Mouse (Mus musculus) CH12.LX (cell line): ENCODE results near the gene Tet3. TPM values are rescaled to one million over a fixed set of nuclear protein-coding genes. Genes with fewer than 3 reads are reported as not detected.

Source experiments
- DNase-seq: peaks from one replicate; pipeline ENCODE4 v3.0.0-alpha.2; 2013; ENCODE audit errors: extremely low read depth
- H3K27ac ChIP-seq: 2 replicates; pipeline ENCODE4 v1.5.1; 2012; ENCODE audit warnings: low read depth, mild to moderate bottlenecking, control low read depth, moderate library complexity; ENCODE audit not compliant: insufficient read depth
- H3K27me3 ChIP-seq: replicated peaks from 2 replicates; pipeline ENCODE3; 2012; ENCODE audit warnings: inconsistent platforms
- H3K36me3 ChIP-seq, 2 experiments: replicated peaks in 1 of 2; 2 replicates each; pipeline versions ENCODE3 to v1.6.1; 2012; ENCODE audit warnings: inconsistent platforms in 1 of 2, low read length in 1 of 2, mild to moderate bottlenecking in 1 of 2, mixed read lengths in 1 of 2, moderate library complexity in 1 of 2; ENCODE audit not compliant: control insufficient read depth in 1 of 2, insufficient read depth in 1 of 2
- H3K4me1 ChIP-seq, 2 experiments: 2 replicates each; pipeline ENCODE4 v1.6.1; 2012; ENCODE audit warnings: inconsistent platforms in 1 of 2, moderate library complexity in 1 of 2; ENCODE audit not compliant: insufficient read depth in 2 of 2, control insufficient read depth in 1 of 2
- H3K4me2 ChIP-seq: 2 replicates; pipeline ENCODE4 v1.6.1; 2012; ENCODE audit warnings: low read depth, mild to moderate bottlenecking, control low read depth; ENCODE audit not compliant: poor library complexity, insufficient read depth, severe bottlenecking
- H3K4me3 ChIP-seq, 3 experiments: fragments of 150-350 bp in 1 of 3; sonication (generic) in 1 of 3; replicated peaks in 1 of 3; 2 replicates each; pipeline versions ENCODE3 to v1.5.1; 2011 to 2012; ENCODE audit warnings: low read depth in 2 of 3, low read length in 2 of 3, mild to moderate bottlenecking in 2 of 3, moderate library complexity in 2 of 3, control low read depth in 1 of 3, improper control_type of control experiment in 1 of 3, inconsistent platforms in 1 of 3, mixed read lengths in 1 of 3; ENCODE audit not compliant: poor library complexity in 1 of 3
- H3K79me2 ChIP-seq: replicated peaks from 2 replicates; pipeline ENCODE4 v1.6.1; 2012; ENCODE audit warnings: mild to moderate bottlenecking, moderate library complexity; ENCODE audit not compliant: control insufficient read depth, poor library complexity, insufficient read depth, severe bottlenecking; ENCODE audit errors: extremely low read depth
- H3K9ac ChIP-seq: 2 replicates; pipeline ENCODE4 v1.6.1; 2012; ENCODE audit warnings: low read depth, mild to moderate bottlenecking, control low read depth, moderate library complexity; ENCODE audit not compliant: insufficient read depth
- H3K9me3 ChIP-seq: replicated peaks from 2 replicates; pipeline ENCODE3; 2012; ENCODE audit warnings: low read length, inconsistent platforms, mixed read lengths
- BHLHE40 ChIP-seq: IDR thresholded peaks from 2 replicates; pipeline ENCODE4 v1.6.1; 2011; ENCODE audit warnings: mild to moderate bottlenecking, low read depth, low read length, improper control_type of control experiment
- CHD2 ChIP-seq: IDR thresholded peaks from 2 replicates; pipeline ENCODE4 v1.6.1; 2011; ENCODE audit warnings: low read length, improper control_type of control experiment
- E2F4 ChIP-seq: IDR thresholded peaks from 2 replicates; pipeline ENCODE4 v1.6.1; 2011; ENCODE audit warnings: low read depth, low read length, improper control_type of control experiment; ENCODE audit not compliant: insufficient replicate concordance
- EP300 ChIP-seq: IDR thresholded peaks from 2 replicates; pipeline ENCODE4 v1.6.1; 2011; ENCODE audit warnings: low read length, improper control_type of control experiment
- ETS1 ChIP-seq: conservative IDR thresholded peaks from 2 replicates; pipeline ENCODE4 v1.6.1; 2012; ENCODE audit warnings: low read depth, mild to moderate bottlenecking, inconsistent platforms, low read length, improper control_type of control experiment, moderate library complexity
- HCFC1 ChIP-seq: IDR thresholded peaks from 2 replicates; pipeline ENCODE4 v1.6.1; 2012; ENCODE audit warnings: low read depth, mild to moderate bottlenecking, inconsistent platforms, low read length, improper control_type of control experiment
- JUN ChIP-seq: IDR thresholded peaks from 2 replicates; pipeline ENCODE4 v1.6.1; 2011; ENCODE audit warnings: low read depth, mild to moderate bottlenecking, low read length, improper control_type of control experiment, moderate library complexity; ENCODE audit not compliant: insufficient read depth
- KAT2A ChIP-seq: IDR thresholded peaks from 2 replicates; pipeline ENCODE4 v1.6.1; 2012; ENCODE audit warnings: low read length, improper control_type of control experiment, inconsistent platforms; ENCODE audit not compliant: insufficient replicate concordance
- MAX ChIP-seq: IDR thresholded peaks from 2 replicates; pipeline ENCODE4 v1.6.1; 2011; ENCODE audit warnings: low read length, improper control_type of control experiment
- MEF2A ChIP-seq: IDR thresholded peaks from 2 replicates; pipeline ENCODE4 v1.6.1; 2014; ENCODE audit warnings: low read depth, mild to moderate bottlenecking, inconsistent platforms, low read length, improper control_type of control experiment, borderline replicate concordance
- MYC ChIP-seq: IDR thresholded peaks from 2 replicates; pipeline ENCODE4 v1.6.1; 2011; ENCODE audit warnings: low read depth, mild to moderate bottlenecking, improper control_type of control experiment, low read length
- NELFE ChIP-seq: IDR thresholded peaks from 2 replicates; pipeline ENCODE4 v1.6.1; 2011; ENCODE audit warnings: low read depth, low read length, improper control_type of control experiment
- RCOR1 ChIP-seq: conservative IDR thresholded peaks from 2 replicates; pipeline ENCODE4 v1.6.1; 2012; ENCODE audit warnings: low read depth, mild to moderate bottlenecking, inconsistent platforms, low read length, improper control_type of control experiment
- SIN3A ChIP-seq: IDR thresholded peaks from 2 replicates; pipeline ENCODE4 v1.6.1; 2012; ENCODE audit warnings: low read length, improper control_type of control experiment, inconsistent platforms
- TCF12 ChIP-seq: IDR thresholded peaks from 2 replicates; pipeline ENCODE4 v1.6.1; 2014; ENCODE audit warnings: low read depth, mild to moderate bottlenecking, inconsistent platforms, low read length, improper control_type of control experiment
- UBTF ChIP-seq: IDR thresholded peaks from 2 replicates; pipeline ENCODE4 v1.6.1; 2012; ENCODE audit warnings: low read depth, mild to moderate bottlenecking, inconsistent platforms, low read length, improper control_type of control experiment, moderate library complexity
- USF1 ChIP-seq: IDR thresholded peaks from 2 replicates; pipeline ENCODE4 v1.6.1; 2014; ENCODE audit warnings: low read depth, mild to moderate bottlenecking, inconsistent platforms, low read length, improper control_type of control experiment
- USF2 ChIP-seq: conservative IDR thresholded peaks from 2 replicates; pipeline ENCODE4 v1.6.1; 2011; ENCODE audit warnings: low read depth, low read length, improper control_type of control experiment
- ZKSCAN1 ChIP-seq: IDR thresholded peaks from 2 replicates; pipeline ENCODE4 v1.6.1; 2012; ENCODE audit warnings: low read depth, inconsistent platforms, low read length, improper control_type of control experiment, borderline replicate concordance
- dilution Hi-C: fragments of 300-500 bp; cut with MboI; formaldehyde crosslinking; loops from 2 replicates; pipeline ENCODE4 v1.14.3; 2020; ENCODE audit warnings: low sequenced_read_pairs; ENCODE audit not compliant: extremely low pct_unique_long_range_greater_than_20kb, extremely low pct_ligation_motif_present
- in situ Hi-C: fragments of 300-500 bp; cut with MboI; formaldehyde crosslinking; loops from 3 replicates; pipeline ENCODE4 v1.14.3; 2019; ENCODE audit warnings: low sequenced_read_pairs, low pct_ligation_motif_present, low pct_unique_long_range_greater_than_20kb, mixed read lengths
- polyA plus RNA-seq: library from polyadenylated mRNA; unstranded; fragments of >175 nt; gene quantifications from 2 replicates; pipeline ENCODE4 v1.2.1, GENCODE M21; 2012; ENCODE audit warnings: low read depth; ENCODE audit not compliant: insufficient read length
- total RNA-seq, 2 experiments: library from RNA; depleted of rRNA; stranded (reverse); fragments of 300-350 nt in 1 of 2; fragments of >200 nt in 1 of 2; gene quantifications; 2 replicates each; pipeline ENCODE4 v1.2.3; 2012 to 2014

Tet3 gene
- total and polyA plus RNA-seq, 3 experiments: 3.2 to 10.0 (median 8.2) TPM

DNA sequence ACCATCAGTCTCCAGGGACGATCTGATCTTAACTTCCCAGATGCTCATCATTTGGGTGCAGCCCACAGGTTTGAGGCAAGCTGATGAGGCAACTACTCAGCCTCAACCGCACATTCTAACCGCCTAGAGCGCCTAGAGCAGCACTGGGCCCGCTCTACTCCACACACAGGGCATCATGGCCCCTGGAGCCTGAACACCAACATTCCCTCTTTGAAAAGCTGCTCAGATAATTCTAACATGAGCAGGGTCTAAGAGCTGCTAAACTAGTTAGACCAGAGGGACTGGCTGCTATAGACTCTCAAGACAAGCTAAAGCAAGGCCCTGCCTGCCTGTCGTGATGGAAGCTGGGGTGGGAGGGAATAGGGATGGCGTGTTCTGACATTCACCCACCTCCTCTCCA, 25.9 kb downstream of the Tet3 start:
- no peak for TF ChIP-seq KAT2A
- TF ChIP-seq ZKSCAN1: no peak
- TF ChIP-seq SIN3A: no peak
- no peak for TF ChIP-seq JUN
- TF ChIP-seq HCFC1: no peak
- TF ChIP-seq USF2: no peak
- no peak overlapping the region for H3K9ac ChIP-seq
- no peaks in the 10 kb centered on the region for H3K9me3 ChIP-seq
- no peak overlapping the region for H3K4me2 ChIP-seq
- no peak overlapping the region for H3K4me3 ChIP-seq
- no peaks in the 10 kb centered on the region for H3K27me3 ChIP-seq
- in situ Hi-C loops: no loop called here
- peaks cover 6% of the 10 kb centered on the region; the same call in 1 of the 2 replicates for H3K79me2 ChIP-seq
- H3K4me1 ChIP-seq: peaks cover 3 to 81% of the 10 kb centered on the region in 2 experiments; a peak in 2 of 4 replicates
- peaks cover 9 to 73% of the 10 kb centered on the region in 2 experiments for H3K36me3 ChIP-seq
- dilution Hi-C loops: no loop called here
- DNase-seq: no peak
- H3K27ac ChIP-seq: no peak overlapping the region

DNA sequence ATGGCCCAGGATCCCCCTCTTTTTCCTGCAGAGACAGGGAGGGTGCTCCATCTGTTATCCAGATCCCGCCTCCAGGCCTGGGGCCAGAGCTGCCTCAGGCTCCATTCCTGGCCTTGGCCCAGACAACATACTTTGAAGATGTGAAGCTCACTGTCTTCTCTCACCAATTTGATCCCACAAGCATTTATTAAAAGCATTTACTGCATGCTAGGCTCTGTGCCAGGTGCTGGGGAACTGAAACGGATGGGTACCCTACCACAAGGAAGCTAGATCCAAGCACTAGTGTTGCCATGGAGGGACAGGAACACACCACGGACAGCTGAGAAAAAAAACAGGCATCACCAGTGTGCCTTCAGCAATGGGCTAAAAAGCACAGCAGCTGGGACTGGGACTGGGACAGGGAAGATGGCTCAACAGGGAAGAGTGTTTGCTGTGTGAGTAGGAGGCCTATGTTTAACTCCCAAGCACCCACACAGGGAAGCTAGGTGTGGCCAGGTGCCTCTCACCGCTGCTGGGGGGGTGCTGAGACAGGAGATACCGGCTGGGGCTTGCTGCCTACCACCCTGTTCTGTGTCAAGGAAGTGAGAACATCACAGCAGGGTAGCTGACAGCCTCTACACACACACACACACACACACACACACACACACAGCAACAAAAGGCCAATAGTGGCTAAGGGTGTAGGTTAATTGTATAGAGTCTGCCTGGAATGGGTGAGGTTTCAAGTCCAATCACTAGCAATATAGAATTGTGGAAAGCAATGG, 30.7 kb downstream of the Tet3 start:
- H3K27ac ChIP-seq: no peak overlapping the region
- TF ChIP-seq CHD2 (no peak), MEF2A (no peak), E2F4 (no peak), ZKSCAN1 (no peak), MAX (no peak)
- TF ChIP-seq, all 38 proteins: peak for 0
- dilution Hi-C loops (no loop called here), in situ Hi-C loops (no loop called here)
- H3K36me3 ChIP-seq: peaks cover 26 to 71% of the 10 kb centered on the region in 2 experiments
- H3K9ac ChIP-seq: no peak overlapping the region
- peaks cover 6 to 71% of the 10 kb centered on the region in 2 experiments; a peak in 3 of 4 replicates for H3K4me1 ChIP-seq
- H3K4me2 ChIP-seq: no peak overlapping the region
- no peaks in the 10 kb centered on the region for H3K9me3 ChIP-seq
- H3K27me3 ChIP-seq: no peaks in the 10 kb centered on the region
- no peak for DNase-seq
- H3K79me2 ChIP-seq: peaks cover 4% of the 10 kb centered on the region; the same call in 1 of the 2 replicates
- H3K4me3 ChIP-seq: no peak overlapping the region

DNA sequence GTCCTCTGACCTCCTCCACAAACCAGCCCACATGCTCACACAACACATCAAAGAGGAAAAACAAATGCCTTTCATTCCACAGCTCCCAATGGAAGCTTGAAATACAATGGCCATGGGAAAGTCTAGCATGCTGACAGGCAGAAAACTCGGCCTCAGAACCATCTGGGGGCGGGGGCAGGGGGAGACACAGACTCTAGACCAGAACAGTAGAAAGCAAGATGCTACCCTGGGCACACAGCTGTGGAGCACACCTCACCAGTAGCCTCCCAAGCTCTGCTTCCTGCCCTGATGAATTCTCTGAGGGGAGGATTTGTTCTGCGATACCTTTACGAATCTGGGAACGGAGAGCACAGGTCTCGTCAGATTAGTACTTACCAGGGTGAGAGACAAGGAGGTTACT, 31.4 kb downstream of the Tet3 start:
- in situ Hi-C loops: no loop called here
- Histone ChIP-seq H3K9ac (no peak overlapping the region), H3K4me1 (peaks cover 6 to 71% of the 10 kb centered on the region in 2 experiments; a peak in 3 of 4 replicates), H3K4me3 (no peak overlapping the region), H3K27ac (no peak overlapping the region), H3K79me2 (peaks cover 4% of the 10 kb centered on the region; the same call in 1 of the 2 replicates), H3K9me3 (no peaks in the 10 kb centered on the region), H3K36me3 (peaks cover 26 to 70% of the 10 kb centered on the region in 2 experiments), H3K27me3 (no peaks in the 10 kb centered on the region), H3K4me2 (no peak overlapping the region)
- no peak for DNase-seq
- dilution Hi-C loops: no loop called here
- TF ChIP-seq MYC (no peak), USF1 (no peak), JUN (no peak), MEF2A (no peak), UBTF (no peak), KAT2A (no peak), TCF12 (no peak), USF2 (no peak), EP300 (no peak), NELFE (no peak), BHLHE40 (no peak), E2F4 (no peak), ETS1 (no peak), RCOR1 (no peak)
